Mouse (Mus musculus) hindbrain, postnatal 0 days (tissue): ENCODE results near the gene Pllp. TPM values are rescaled to one million over a fixed set of nuclear protein-coding genes. Genes with fewer than 3 reads are reported as not detected.

Experiments
- ATAC-seq: fragments of 200-750 bp; cut with Nextera tagmentation; 2 replicates; pipeline ENCODE4 v1.8.0; 2017; ENCODE audit warnings: mild to moderate bottlenecking, moderate TSS enrichment, moderate library complexity
- DNase-seq: peaks from one replicate; pipeline ENCODE4 v3.0.0-alpha.2; 2015; ENCODE audit warnings: low spot score
- H3K27ac ChIP-seq: fragments of 300-500 bp; sonication (generic); 2 replicates; pipeline ENCODE4 v1.5.1; 2014; ENCODE audit warnings: mild to moderate bottlenecking
- H3K27me3 ChIP-seq: fragments of 300-500 bp; sonication (generic); 2 replicates; pipeline ENCODE4 v1.6.1; 2014; ENCODE audit warnings: low read length, mixed read lengths; ENCODE audit not compliant: insufficient read depth
- H3K36me3 ChIP-seq: fragments of 300-500 bp; sonication (generic); 2 replicates; pipeline ENCODE4 v1.6.1; 2014; ENCODE audit warnings: low read length, mixed read lengths; ENCODE audit not compliant: insufficient read depth
- H3K4me1 ChIP-seq: fragments of 300-500 bp; sonication (generic); 2 replicates; pipeline ENCODE4 v1.6.1; 2014; ENCODE audit warnings: antibody characterized with exemption, low read length, mixed read lengths; ENCODE audit not compliant: insufficient read depth
- H3K4me2 ChIP-seq: fragments of 300-500 bp; sonication (generic); 2 replicates; pipeline ENCODE4 v1.6.1; 2014; ENCODE audit warnings: low read depth, mild to moderate bottlenecking, low read length, moderate library complexity, mixed read lengths
- H3K4me3 ChIP-seq: fragments of 300-500 bp; sonication (generic); 2 replicates; pipeline ENCODE4 v1.5.1; 2014; ENCODE audit warnings: low read length
- H3K9ac ChIP-seq: fragments of 300-500 bp; sonication (generic); replicated peaks from 2 replicates; pipeline ENCODE4 v1.6.1; 2014; ENCODE audit warnings: mild to moderate bottlenecking, low read length, moderate library complexity, mixed read lengths
- H3K9me3 ChIP-seq: fragments of 300-500 bp; sonication (generic); 2 replicates; pipeline ENCODE4 v1.6.1; 2016; ENCODE audit warnings: low read length, mixed read lengths
- CTCF ChIP-seq: IDR thresholded peaks from 2 replicates; pipeline ENCODE4 v1.5.1; 2016; ENCODE audit warnings: antibody characterized with exemption, control low read depth, low read depth
- WGBS: fragments of 180-500 bp; shearing (Covaris S2); extraction: QIAGEN DNeasy Blood & Tissue Kit; methylation state at CpG from one replicate; pipeline ENCODE4 v1.1.7; 2014; 5-methylcytosine and 5-hydroxymethylcytosine counted together
- polyA plus RNA-seq: library from polyadenylated mRNA; unstranded; fragments of >200 nt; fragmentation: Nextera tagmentation; extraction: Ambion mirVana; gene quantifications from 2 replicates; pipeline ENCODE4 v1.2.1, GENCODE M21; 2015
- total RNA-seq: library from RNA; depleted of rRNA; stranded (reverse); fragments of >200 nt; gene quantifications from 2 replicates; pipeline ENCODE4 v1.2.3, GENCODE M21; 2014; rRNA removed

Gene Pllp
- total and polyA plus RNA-seq, 2 experiments from 2014 or later = 18.6 to 20.3 TPM

- no peak overlapping the region for H3K27ac ChIP-seq
- TF ChIP-seq CTCF = no peak
- H3K9me3 ChIP-seq = no peaks in the 10 kb centered on the region
- no peak overlapping the region for H3K9ac ChIP-seq
- H3K4me3 ChIP-seq = no peak overlapping the region
- H3K36me3 ChIP-seq = peaks cover 49% of the 10 kb centered on the region
- H3K4me2 ChIP-seq = no peak overlapping the region
- ATAC-seq (no peak), DNase-seq (no peak)
- no peaks in the 10 kb centered on the region for H3K27me3 ChIP-seq
- no peaks in the 10 kb centered on the region for H3K4me1 ChIP-seq
Measured at GRCm38 (mm10) chr8:94634211-94634610, 61.9 kb downstream of the Pllp start.

DNA sequence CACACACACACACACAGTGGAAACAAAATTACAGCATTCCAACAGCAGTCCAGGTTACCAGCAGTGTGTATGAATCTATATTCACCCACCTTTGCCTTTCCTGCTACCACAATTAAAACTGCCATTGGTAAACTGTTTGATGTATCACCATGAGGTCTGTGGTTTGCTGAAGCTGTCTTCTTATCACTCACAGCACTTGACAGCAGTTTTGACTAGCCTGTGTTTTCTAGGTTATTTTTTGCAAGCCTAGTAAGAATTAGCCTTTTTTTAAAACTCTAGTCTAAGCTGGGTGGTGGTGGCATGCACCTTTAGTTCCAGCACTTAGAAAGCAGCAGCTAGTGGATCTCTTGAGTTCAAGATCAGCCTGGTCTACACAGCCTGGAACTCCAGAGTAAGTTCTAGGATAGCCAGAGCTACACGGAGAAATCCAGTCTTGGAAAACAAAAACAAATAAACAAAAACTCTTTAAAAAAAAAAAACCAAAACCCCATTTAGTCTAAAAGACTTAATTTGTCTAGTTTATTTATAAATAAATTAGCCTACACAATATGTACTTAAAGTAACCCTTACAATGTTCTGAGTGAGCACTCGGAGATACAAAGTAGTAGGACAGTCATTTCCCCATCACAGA lies 62.4 kb downstream of the Pllp start:
- Histone ChIP-seq H3K9ac (no peak overlapping the region), H3K4me1 (no peaks in the 10 kb centered on the region), H3K4me3 (no peak overlapping the region), H3K9me3 (no peaks in the 10 kb centered on the region), H3K36me3 (peaks cover 44% of the 10 kb centered on the region), H3K4me2 (no peak overlapping the region), H3K27me3 (no peaks in the 10 kb centered on the region), H3K27ac (no peak overlapping the region)
- no peak for TF ChIP-seq CTCF
- ATAC-seq = no peak
- DNase-seq = no peak
- 92% methylated on average over 2 of the region's 2 CpGs for WGBS

Other genes with a start within 250 kb of the Pllp start
- 45.5 and 57.8 TPM in 2 replicates for gene Cpne2, start 163.3 kb downstream of the Pllp start, total RNA-seq
- gene Cpne2, start 163.3 kb downstream of the Pllp start, polyA plus RNA-seq = 33.6 and 39.3 TPM in 2 replicates
- 29.6 and 36.1 TPM in 2 replicates for gene Rspry1, start 94.3 kb downstream of the Pllp start, total RNA-seq
- gene Rspry1, start 94.3 kb downstream of the Pllp start, polyA plus RNA-seq = 31.4 and 34.1 TPM in 2 replicates
- gene Fam192a, start 94.3 kb downstream of the Pllp start, total RNA-seq = 24.4 and 32.7 TPM in 2 replicates
- 64.6 and 66.9 TPM in 2 replicates for gene Fam192a, start 94.3 kb downstream of the Pllp start, polyA plus RNA-seq
- 134 and 234 TPM in 2 replicates for gene Arl2bp, start 29.7 kb downstream of the Pllp start, total RNA-seq
- 199 and 208 TPM in 2 replicates for gene Arl2bp, start 29.7 kb downstream of the Pllp start, polyA plus RNA-seq
- gene Ccl22, start 49.3 kb upstream of the Pllp start, total RNA-seq = 0.05 TPM in 1 of 2 replicates, not detected in the other
- gene Ccl22, start 49.3 kb upstream of the Pllp start, polyA plus RNA-seq = 0.10 and 0.13 TPM in 2 replicates
- gene Cx3cl1, start 75.7 kb upstream of the Pllp start, total RNA-seq = 99.6 and 100 TPM in 2 replicates
- gene Cx3cl1, start 75.7 kb upstream of the Pllp start, polyA plus RNA-seq = 74.1 and 87.9 TPM in 2 replicates
- gene Ccl17, start 114.2 kb upstream of the Pllp start, total RNA-seq = not detected in 2 replicates
- gene Ccl17, start 114.2 kb upstream of the Pllp start, polyA plus RNA-seq = 2.7 and 4.8 TPM in 2 replicates
- gene Coq9, start 142.0 kb upstream of the Pllp start, total RNA-seq = 109 and 133 TPM in 2 replicates
- 54.7 and 59.2 TPM in 2 replicates for gene Coq9, start 142.0 kb upstream of the Pllp start, polyA plus RNA-seq
- 62.5 and 72.6 TPM in 2 replicates for gene Ciapin1, start 142.1 kb upstream of the Pllp start, total RNA-seq
- 139 and 144 TPM in 2 replicates for gene Ciapin1, start 142.1 kb upstream of the Pllp start, polyA plus RNA-seq
- gene Polr2c, start 161.2 kb upstream of the Pllp start, total RNA-seq = 65.3 and 81.6 TPM in 2 replicates
- gene Polr2c, start 161.2 kb upstream of the Pllp start, polyA plus RNA-seq = 102 TPM in 2 replicates
- 121 and 127 TPM in 2 replicates for gene Dok4, start 180.1 kb upstream of the Pllp start, total RNA-seq
- 60.8 and 66.9 TPM in 2 replicates for gene Dok4, start 180.1 kb upstream of the Pllp start, polyA plus RNA-seq
- 7.8 and 12.8 TPM in 2 replicates for gene Ccdc102a, start 221.8 kb upstream of the Pllp start, total RNA-seq
- 5.5 and 6.1 TPM in 2 replicates for gene Ccdc102a, start 221.8 kb upstream of the Pllp start, polyA plus RNA-seq
- gene Adgrg5, start 227.4 kb upstream of the Pllp start, total RNA-seq = not detected in 2 replicates
- gene Adgrg5, start 227.4 kb upstream of the Pllp start, polyA plus RNA-seq = 0.11 TPM in 1 of 2 replicates, not detected in the other